Mouse (Mus musculus) CD4-positive, CD25-positive, alpha-beta regulatory T cell (primary cell): Measurements from ENCODE around the gene Six1. TPM values are rescaled to one million over a fixed set of nuclear protein-coding genes. Genes with fewer than 3 reads are reported as not detected.

ENCODE experiments used
- polyA plus RNA-seq: library from polyadenylated mRNA; unstranded; fragments of 100-300 nt; shearing (Covaris generic); gene quantifications from one replicate; pipeline ENCODE4 v1.2.1, GENCODE M21; 2017

Six1 gene
- polyA plus RNA-seq = not detected

DNA sequence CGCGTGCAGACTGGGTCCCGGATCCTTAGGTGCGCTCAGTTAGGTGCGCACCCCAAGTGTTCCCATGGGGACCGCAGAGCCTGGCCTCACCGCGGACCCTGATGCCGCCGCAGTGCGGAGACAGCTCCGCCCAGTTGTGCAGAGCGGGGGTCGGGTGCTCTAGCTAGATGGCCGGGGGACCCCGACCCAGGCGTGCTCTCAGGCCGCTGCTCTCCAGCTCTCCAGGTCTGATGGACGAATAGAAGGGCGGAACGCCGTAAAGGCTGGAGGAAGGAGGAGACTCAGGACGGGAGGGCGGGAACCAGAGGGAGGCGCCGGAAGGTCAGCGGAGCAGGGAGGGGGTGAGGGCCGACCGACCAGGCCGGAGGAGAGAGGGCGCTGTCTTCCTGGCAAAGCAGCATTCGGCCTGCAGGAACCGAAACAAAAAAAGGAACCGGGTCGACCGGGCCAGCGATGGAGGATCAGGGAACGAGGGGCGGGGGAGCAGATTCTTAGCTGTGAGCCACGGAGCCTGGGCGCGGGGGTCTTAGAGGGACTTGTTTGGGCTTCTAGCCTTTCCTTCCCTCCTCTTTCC is at the start of gene Six1:
Six1 (minus strand) TSS at position 220 of the 574 bp plus-strand sequence.

Other genes starting within 250 kb of the Six1 start
- gene Six6, start 114.0 kb downstream of the Six1 start, polyA plus RNA-seq = not detected
- gene 4930447C04Rik, start 113.1 kb downstream of the Six1 start, polyA plus RNA-seq = not detected
- gene Six4, start 59.6 kb upstream of the Six1 start, polyA plus RNA-seq = 0.18 TPM
- 35.1 TPM for gene Mnat1, start 69.8 kb upstream of the Six1 start, polyA plus RNA-seq
- 22.9 TPM for gene Trmt5, start 232.8 kb upstream of the Six1 start, polyA plus RNA-seq
- 6.7 TPM for gene Slc38a6, start 232.9 kb upstream of the Six1 start, polyA plus RNA-seq